ENCODE assay signal across 8 mouse cellular contexts in the genomic region with DNA sequence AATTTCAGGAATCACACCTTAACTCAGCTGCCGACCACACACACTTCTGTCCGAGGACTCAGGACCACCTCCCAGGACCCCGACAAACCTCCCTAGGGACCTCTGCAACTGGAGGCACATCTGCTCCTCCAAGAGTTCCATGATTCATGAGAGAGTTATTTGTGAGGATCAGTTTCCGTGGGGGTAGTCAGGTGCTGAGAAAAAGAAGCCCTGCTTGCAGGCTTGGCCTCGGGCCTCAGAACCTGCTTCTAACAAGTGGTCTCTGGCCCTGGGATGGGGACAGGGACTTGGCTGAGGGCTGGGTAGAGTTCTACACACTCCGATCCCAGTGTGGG.
DNase-seq lines count a peak whose midpoint lies in the region; ATAC-seq and TF ChIP-seq lines count a peak whose summit lies in the region.

No protein-coding gene starts in this region.

- no peaks in the 10 kb centered on the region for H3K36me3 ChIP-seq in forebrain, embryonic 11.5 days (ENCODE audit: control insufficient read depth, insufficient read depth, low read length)
- 0 out of 2 replicates have a peak, but pooled peaks cover 2% of the 10 kb centered on the region for H3K36me3 ChIP-seq in forebrain, embryonic 15.5 days
- H3K36me3 ChIP-seq in megakaryocyte, embryonic 14.5 days (replicated peaks; ENCODE audit: low read length), result peaks cover 26% of the 10 kb centered on the region
- H3K36me3 ChIP-seq in limb, embryonic 14.5 days (ENCODE audit: control insufficient read depth, insufficient read depth, low read length), result peaks cover 19% of the 10 kb centered on the region
- H3K36me3 ChIP-seq in stomach, embryonic 15.5 days, result no peaks in the 10 kb centered on the region

- H3K9me3 ChIP-seq in forebrain, embryonic 11.5 days (ENCODE audit: control insufficient read depth, low read length), result no peaks in the 10 kb centered on the region
- H3K9me3 ChIP-seq in forebrain, embryonic 15.5 days, result no peaks in the 10 kb centered on the region
- no peaks in the 10 kb centered on the region for H3K9me3 ChIP-seq in megakaryocyte, embryonic 14.5 days
- H3K9me3 ChIP-seq in limb, embryonic 14.5 days (ENCODE audit: control insufficient read depth, low read length), result no peaks in the 10 kb centered on the region
- no peaks in the 10 kb centered on the region for H3K9me3 ChIP-seq in stomach, embryonic 15.5 days

- ATAC-seq in forebrain, embryonic 11.5 days (replicated peaks; ENCODE audit: low FRiP score), result no peak
- ATAC-seq in forebrain, embryonic 15.5 days (replicated peaks), result no peak
- no peak for ATAC-seq in megakaryocyte, adult 5-6 weeks (ENCODE audit: poor library complexity, severe bottlenecking)
- no peak for ATAC-seq in limb, embryonic 14.5 days (ENCODE audit: low FRiP score, low read depth)
- ATAC-seq in stomach, embryonic 15.5 days (ENCODE audit: insufficient read depth, low FRiP score, low read depth), result no peak

- no peak overlapping the region; the same call in 1 of the 2 replicates for H3K4me2 ChIP-seq in forebrain, embryonic 11.5 days (ENCODE audit: low read depth, low read length, severe bottlenecking)
- no peak overlapping the region for H3K4me2 ChIP-seq in forebrain, embryonic 15.5 days (replicated peaks)
- peak overlapping the region; percentile 88 for H3K4me2 ChIP-seq in limb, embryonic 14.5 days (replicated peaks; ENCODE audit: low read depth, low read length, severe bottlenecking)
- peak overlapping the region; percentile 93 for H3K4me2 ChIP-seq in stomach, embryonic 15.5 days

- peaks cover 2% of the 10 kb centered on the region; the same call in 1 of the 2 replicates for H3K27me3 ChIP-seq in forebrain, embryonic 11.5 days (ENCODE audit: control insufficient read depth, insufficient read depth, low read length)
- H3K27me3 ChIP-seq in forebrain, embryonic 15.5 days, result no peaks in the 10 kb centered on the region
- peaks cover 4% of the 10 kb centered on the region for H3K27me3 ChIP-seq in megakaryocyte, embryonic 14.5 days (replicated peaks)
- H3K27me3 ChIP-seq in limb, embryonic 14.5 days (ENCODE audit: control insufficient read depth, insufficient read depth, low read length), result no peaks in the 10 kb centered on the region
- no peaks in the 10 kb centered on the region for H3K27me3 ChIP-seq in stomach, embryonic 15.5 days (replicated peaks)

- no peak overlapping the region for H3K27ac ChIP-seq in forebrain, embryonic 11.5 days (ENCODE audit: low read depth, low read length)
- H3K27ac ChIP-seq in forebrain, embryonic 15.5 days (replicated peaks), result no peak overlapping the region
- peak overlapping the region; percentile 90 for H3K27ac ChIP-seq in limb, embryonic 14.5 days (replicated peaks; ENCODE audit: low read depth, low read length)
- peak overlapping the region; percentile 96 for H3K27ac ChIP-seq in stomach, embryonic 15.5 days

- H3K4me1 ChIP-seq in forebrain, embryonic 11.5 days (replicated peaks; ENCODE audit: control insufficient read depth, insufficient read depth, low read length), result peaks cover 10% of the 10 kb centered on the region
- peaks cover 23% of the 10 kb centered on the region for H3K4me1 ChIP-seq in forebrain, embryonic 15.5 days
- peaks cover 99% of the 10 kb centered on the region for H3K4me1 ChIP-seq in megakaryocyte, embryonic 14.5 days
- H3K4me1 ChIP-seq in limb, embryonic 14.5 days (ENCODE audit: control insufficient read depth, insufficient read depth, low read length), result peaks cover 51% of the 10 kb centered on the region
- peaks cover 50% of the 10 kb centered on the region for H3K4me1 ChIP-seq in stomach, embryonic 15.5 days

- TF ChIP-seq POLR2A in limb, embryonic 14.5 days (IDR thresholded peaks at IDR 0.05; ENCODE audit: borderline replicate concordance, extremely low read depth, insufficient read depth, insufficient read length), result no peak

- no peak overlapping the region for H3K4me3 ChIP-seq in forebrain, embryonic 11.5 days (ENCODE audit: low read depth, low read length)
- H3K4me3 ChIP-seq in forebrain, embryonic 15.5 days, result no peak overlapping the region
- peak overlapping the region; percentile 90 for H3K4me3 ChIP-seq in megakaryocyte, embryonic 14.5 days (replicated peaks)
- H3K4me3 ChIP-seq in limb, embryonic 14.5 days (replicated peaks; ENCODE audit: low read length), result peak overlapping the region; percentile 46
- H3K4me3 ChIP-seq in stomach, embryonic 15.5 days (replicated peaks), result 0 out of 2 replicates have a peak overlapping the region, but pooled peaks have one; percentile 54

- DNase-seq in forebrain, embryonic 11.5 days (ENCODE audit: low spot score), result peak; percentile 48
- no peak for DNase-seq in limb, embryonic 14.5 days (ENCODE audit: low spot score)
- DNase-seq in urinary bladder, postnatal 36 days (ENCODE audit: low spot score in 2 of 2), result no peak
- no peak for DNase-seq in cerebellum, adult 11-12 months

- no peak overlapping the region; the same call in 1 of the 2 replicates for H3K9ac ChIP-seq in forebrain, embryonic 11.5 days (ENCODE audit: low read length)
- no peak overlapping the region for H3K9ac ChIP-seq in forebrain, embryonic 15.5 days (replicated peaks)
- no peak overlapping the region for H3K9ac ChIP-seq in limb, embryonic 14.5 days (ENCODE audit: low read depth, low read length, severe bottlenecking)
- H3K9ac ChIP-seq in stomach, embryonic 15.5 days, result 0 out of 2 replicates have a peak overlapping the region, but pooled peaks have one; percentile 65

- WGBS in forebrain, embryonic 11.5 days, result 75% methylated on average over 6 of the region's 6 CpGs
- 88% methylated on average over 6 of the region's 6 CpGs for WGBS in forebrain, embryonic 15.5 days
- 39% methylated on average over 5 of the region's 6 CpGs for WGBS in limb, embryonic 14.5 days
- WGBS in stomach, embryonic 15.5 days, result 51% methylated on average over 6 of the region's 6 CpGs

Comparison
In these comparisons a context has a peak if more than half of its experiments do, and no peak if none do; other contexts are left out.
1. H3K27ac ChIP-seq: peak in limb, embryonic 14.5 days (single experiment) and stomach, embryonic 15.5 days (single experiment); none in forebrain, embryonic 11.5 days (single experiment) and forebrain, embryonic 15.5 days (single experiment).
2. H3K4me2 ChIP-seq: peak in limb, embryonic 14.5 days (single experiment) and stomach, embryonic 15.5 days (single experiment); none in forebrain, embryonic 11.5 days (single experiment) and forebrain, embryonic 15.5 days (single experiment).
3. H3K4me3 ChIP-seq: peak in megakaryocyte, embryonic 14.5 days (single experiment), limb, embryonic 14.5 days (single experiment) and stomach, embryonic 15.5 days (single experiment); none in forebrain, embryonic 11.5 days (single experiment) and forebrain, embryonic 15.5 days (single experiment).